Mouse (Mus musculus) left cerebral cortex, adult 2 months (tissue): ENCODE results near the gene Gins2. TPM values are rescaled to one million over a fixed set of nuclear protein-coding genes. Genes with fewer than 3 reads are reported as not detected.

ENCODE experiments used
- DNase-seq, 2 experiments: peaks; one replicate each; pipeline ENCODE4 v3.0.0; 2021 to 2022; ENCODE audit warnings: low spot score in 2 of 2, mixed read lengths in 1 of 2; ENCODE audit errors: extremely low spot score in 1 of 2
- H3K27ac ChIP-seq: fragments of 200-600 bp; 2 replicates; pipeline ENCODE4 v1.8.1; 2022
- H3K4me3 ChIP-seq: fragments of 200-600 bp; 2 replicates; pipeline ENCODE4 v1.8.1; 2022
- CTCF ChIP-seq: fragments of 200-600 bp; IDR thresholded peaks from 2 replicates; pipeline ENCODE4 v1.8.1; 2022; ENCODE audit warnings: antibody characterized with exemption, mild to moderate bottlenecking, moderate library complexity
- intact Hi-C: fragments of 180-260 bp; cut with DNase I; formaldehyde crosslinking; loops from one replicate; pipeline ENCODE4 v1.15.1; 2025
- total RNA-seq, 2 experiments: library from RNA; stranded (reverse); gene quantifications; 2 replicates each; pipeline ENCODE4 v1.2.3; 2021

Gins2 gene
- total RNA-seq, 2 experiments from 2014 or later: 1.0 to 2.9 TPM

GRCm38 (mm10) chr8:120622161-120622560 is 33.1 kb upstream of the Gins2 start:
- intact Hi-C loops: no loop called here
- DNase-seq: no peak
- Histone ChIP-seq H3K4me3 (no peak overlapping the region), H3K27ac (no peak overlapping the region)
- TF ChIP-seq CTCF: no peak

- DNase-seq: no peak
- Histone ChIP-seq H3K4me3 (no peak overlapping the region), H3K27ac (peak overlapping the region; percentile 87)
- no peak for TF ChIP-seq CTCF
- intact Hi-C loops: loop anchor here (1.0 kb wide), 1 partner anchor 24 kb away; no protein-coding TSS in a partner anchor
Observed at GRCm38 (mm10) chr8:120620441-120620840, 31.3 kb upstream of the Gins2 start.

GRCm38 (mm10) chr8:120619235-120620180 is 30.4 kb upstream of the Gins2 start:
- peak; percentile 21 to 36 for DNase-seq
- no peak for TF ChIP-seq CTCF
- Histone ChIP-seq H3K4me3 (no peak overlapping the region), H3K27ac (peak overlapping the region; percentile 87)
- intact Hi-C loops: loop anchor here (1.0 kb wide), 1 partner anchor 25 kb away; no protein-coding TSS in a partner anchor

- peak; percentile 57 to 75 for DNase-seq
- no peak overlapping the region for H3K4me3 ChIP-seq
- intact Hi-C loops: no loop called here
- peak; percentile 93 for TF ChIP-seq CTCF
- H3K27ac ChIP-seq: peak overlapping the region; percentile 72
Observed at GRCm38 (mm10) chr8:120618110-120618509, 29.0 kb upstream of the Gins2 start.

GRCm38 (mm10) chr8:120616663-120617626 is 27.8 kb upstream of the Gins2 start:
- intact Hi-C loops: no loop called here
- H3K27ac ChIP-seq: peak overlapping the region; percentile 7; the same call in 1 of the 2 replicates
- no peak overlapping the region for H3K4me3 ChIP-seq
- no peak for TF ChIP-seq CTCF
- DNase-seq: no peak

- TF ChIP-seq CTCF: peak; percentile 29
- intact Hi-C loops: no loop called here
- H3K4me3 ChIP-seq: no peak overlapping the region
- DNase-seq: no peak
- H3K27ac ChIP-seq: no peak overlapping the region
Observed at GRCm38 (mm10) chr8:120614491-120614890, 25.4 kb upstream of the Gins2 start.

- no peak for DNase-seq
- Histone ChIP-seq H3K27ac (no peak overlapping the region), H3K4me3 (no peak overlapping the region)
- intact Hi-C loops: no loop called here
- TF ChIP-seq CTCF: no peak
Observed at GRCm38 (mm10) chr8:120610824-120611223, 21.7 kb upstream of the Gins2 start.

- intact Hi-C loops: no loop called here
- H3K4me3 ChIP-seq: no peak overlapping the region
- TF ChIP-seq CTCF: peak; percentile 89
Observed at GRCm38 (mm10) chr8:120607885-120608284, 18.8 kb upstream of the Gins2 start.

GRCm38 (mm10) chr8:120607460-120607859 is 18.4 kb upstream of the Gins2 start:
- TF ChIP-seq CTCF: no peak
- intact Hi-C loops: no loop called here
- Histone ChIP-seq H3K4me3 (no peak overlapping the region), H3K27ac (no peak overlapping the region)
- DNase-seq: no peak

More at GRCm38 (mm10) chr8:120607885-120608284, 18.8 kb upstream of the Gins2 start:
- H3K27ac ChIP-seq: no peak overlapping the region
- DNase-seq: peak; percentile 67 to 85

- intact Hi-C loops: no loop called here
- TF ChIP-seq CTCF: no peak
- Histone ChIP-seq H3K4me3 (no peak overlapping the region), H3K27ac (no peak overlapping the region)
- no peak for DNase-seq
Observed at GRCm38 (mm10) chr8:120602672-120603071, 13.6 kb upstream of the Gins2 start.

GRCm38 (mm10) chr8:120599504-120599903 is 10.4 kb upstream of the Gins2 start:
- intact Hi-C loops: loop anchor here (2.0 to 5.0 kb wide), 4 partner anchors 63 to 421 kb away; no protein-coding TSS in a partner anchor
- H3K27ac ChIP-seq: no peak overlapping the region
- TF ChIP-seq CTCF: peak; percentile 83
- H3K4me3 ChIP-seq: no peak overlapping the region
- DNase-seq: peak; percentile 73

GRCm38 (mm10) chr8:120598579-120598978 is 9.5 kb upstream of the Gins2 start:
- intact Hi-C loops: loop anchor here (1.0 to 5.0 kb wide), 6 partner anchors 62 to 420 kb away; no protein-coding TSS in a partner anchor
- H3K27ac ChIP-seq: no peak overlapping the region
- peak; percentile 80 to 82 for DNase-seq
- no peak for TF ChIP-seq CTCF
- no peak overlapping the region for H3K4me3 ChIP-seq
